Mouse (Mus musculus) left cerebral cortex, adult 18-20 months (tissue): ENCODE data around the gene Nedd4. TPM values are rescaled to one million over a fixed set of nuclear protein-coding genes. Genes with fewer than 3 reads are reported as not detected.

ENCODE experiments used
- DNase-seq, 2 experiments: peaks; one replicate each; pipeline ENCODE4 v3.0.0; 2021 to 2022; ENCODE audit warnings: low spot score in 2 of 2, mixed read lengths in 1 of 2
- total RNA-seq, 2 experiments: library from RNA; stranded (reverse); gene quantifications; 2 replicates each; pipeline ENCODE4 v1.2.3; 2021

Nedd4 gene
- total RNA-seq, 2 experiments from 2014 or later: 289 to 298 TPM

DNA sequence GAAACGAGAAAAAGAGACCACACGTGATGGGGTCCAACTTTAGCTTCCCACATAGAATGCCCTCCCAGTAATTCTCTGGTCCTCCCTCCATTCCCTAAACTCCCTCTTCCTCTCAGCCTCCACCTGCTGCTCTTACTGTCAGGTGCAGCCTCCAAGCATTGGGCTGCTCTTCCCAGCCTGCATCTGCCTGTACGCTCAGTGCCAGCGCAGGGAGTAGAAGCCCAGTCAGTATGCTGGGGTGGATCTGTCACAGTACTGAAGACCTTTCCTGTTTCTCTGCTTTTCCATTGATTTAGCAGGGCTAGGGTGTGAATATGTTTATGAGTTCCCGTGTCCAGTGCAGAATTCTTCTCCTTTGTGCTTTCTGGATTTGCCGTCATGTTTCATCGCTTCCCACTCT is 54.1 kb downstream of the Nedd4 start:
- no peak for DNase-seq

DNA sequence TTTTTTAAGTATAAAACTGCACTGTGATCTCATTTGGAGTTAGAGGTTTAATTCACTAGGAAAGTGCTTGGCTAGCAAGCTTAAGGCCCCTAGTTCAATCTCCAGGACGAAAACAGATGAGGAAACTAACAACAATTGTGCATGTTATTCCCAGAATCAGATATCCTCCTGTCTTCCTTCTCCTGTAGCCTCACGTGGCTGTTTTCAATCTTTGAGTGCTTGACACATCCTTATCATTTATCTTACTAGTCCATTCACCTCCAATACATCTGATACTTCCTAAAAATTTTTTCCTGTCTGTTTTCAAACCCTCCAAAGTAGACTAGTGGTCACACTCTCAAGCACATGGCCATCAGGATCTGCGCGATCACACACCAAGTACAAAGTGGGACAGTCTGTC is 57.0 kb downstream of the Nedd4 start:
- DNase-seq: no peak

DNA sequence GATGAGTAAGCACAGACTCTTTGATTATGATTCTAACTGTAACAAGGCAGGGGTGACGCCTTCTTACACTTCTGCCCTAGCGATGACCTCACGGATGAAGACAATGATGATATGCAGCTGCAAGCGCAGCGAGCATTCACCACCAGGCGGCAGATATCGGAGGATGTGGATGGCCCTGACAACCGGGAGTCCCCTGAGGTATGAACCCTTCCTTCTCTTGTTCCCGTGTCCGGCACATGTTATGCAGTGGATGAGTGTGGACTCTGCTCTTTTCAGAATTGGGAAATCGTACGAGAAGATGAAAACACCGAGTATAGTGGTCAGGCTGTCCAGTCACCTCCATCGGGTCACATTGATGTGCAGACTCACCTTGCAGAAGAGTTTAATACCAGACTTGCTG is 59.1 kb downstream of the Nedd4 start:
- no peak for DNase-seq

DNA sequence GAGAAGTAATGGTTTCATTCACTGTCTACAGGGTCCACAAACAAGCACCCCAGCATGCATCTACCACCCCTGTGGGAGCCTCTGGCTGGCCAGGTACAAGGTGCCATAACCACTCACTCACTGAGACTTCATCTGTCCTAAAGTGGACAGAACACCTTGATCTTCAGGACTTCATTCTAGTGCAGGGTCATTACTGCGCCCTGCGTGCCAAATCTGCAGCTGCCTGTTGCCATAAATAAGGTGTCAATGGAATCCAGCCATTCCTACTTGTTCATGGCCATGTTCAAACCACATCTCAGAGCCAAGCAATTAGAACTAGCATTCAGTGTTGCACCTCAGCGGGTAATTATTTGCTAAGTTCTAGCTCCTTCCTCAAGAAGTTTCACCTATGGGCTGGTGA is 60.5 kb downstream of the Nedd4 start:
- DNase-seq: no peak

DNA sequence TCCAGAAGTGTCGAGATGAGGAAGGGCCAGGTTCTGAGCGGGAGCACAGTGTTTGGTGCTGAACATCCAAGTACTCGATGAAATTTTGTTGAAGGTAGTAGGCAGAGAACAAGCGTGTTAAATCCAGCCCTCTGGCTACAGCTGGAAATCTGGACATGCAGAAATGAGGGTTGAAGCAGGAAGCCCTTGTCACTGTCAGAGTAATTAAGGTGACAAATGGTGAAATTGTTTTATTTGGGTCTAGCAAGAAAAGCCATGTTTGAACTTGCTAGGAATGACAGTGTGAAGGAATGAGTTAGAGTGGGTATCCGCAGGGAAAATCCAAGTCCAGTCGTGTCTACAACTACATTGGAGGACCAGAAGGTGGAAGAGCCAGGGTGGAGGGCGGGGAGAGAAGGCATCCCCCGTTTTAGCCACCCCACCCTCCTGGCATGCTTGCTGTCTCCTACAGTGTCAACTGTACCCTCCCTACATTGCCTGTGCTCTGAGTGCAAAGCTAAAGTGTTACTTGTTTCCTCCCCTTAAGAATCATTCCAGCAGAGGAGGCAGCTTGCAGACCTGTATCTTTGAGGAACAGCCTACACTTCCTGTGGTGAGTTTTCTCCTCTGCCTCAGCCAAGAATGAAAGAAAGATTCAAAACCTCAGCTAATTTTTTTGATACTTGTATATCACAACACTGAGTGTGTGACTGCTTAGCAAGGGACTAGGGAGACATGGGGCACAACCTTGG is 62.5 kb downstream of the Nedd4 start:
- DNase-seq: no peak

DNA sequence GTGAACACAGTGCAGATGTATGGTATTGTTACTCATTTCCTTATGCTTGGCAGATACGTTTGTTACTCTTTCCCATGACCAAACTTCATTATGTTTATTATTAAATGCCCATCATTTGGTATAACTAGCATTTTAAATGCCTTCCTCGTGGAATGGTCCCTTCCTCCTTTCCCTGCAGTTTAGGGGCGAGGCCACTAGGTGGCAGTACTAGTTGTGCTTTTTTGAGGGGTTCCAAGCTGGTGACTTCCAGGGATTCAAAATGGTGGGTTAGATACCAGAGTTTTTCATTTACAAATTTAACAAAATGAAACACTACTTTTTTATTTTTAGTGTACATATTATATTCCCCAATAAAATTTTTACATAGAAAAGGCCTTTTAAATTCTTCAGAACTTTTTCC is 71.8 kb downstream of the Nedd4 start:
- DNase-seq: peak; percentile 52 to 69

DNA sequence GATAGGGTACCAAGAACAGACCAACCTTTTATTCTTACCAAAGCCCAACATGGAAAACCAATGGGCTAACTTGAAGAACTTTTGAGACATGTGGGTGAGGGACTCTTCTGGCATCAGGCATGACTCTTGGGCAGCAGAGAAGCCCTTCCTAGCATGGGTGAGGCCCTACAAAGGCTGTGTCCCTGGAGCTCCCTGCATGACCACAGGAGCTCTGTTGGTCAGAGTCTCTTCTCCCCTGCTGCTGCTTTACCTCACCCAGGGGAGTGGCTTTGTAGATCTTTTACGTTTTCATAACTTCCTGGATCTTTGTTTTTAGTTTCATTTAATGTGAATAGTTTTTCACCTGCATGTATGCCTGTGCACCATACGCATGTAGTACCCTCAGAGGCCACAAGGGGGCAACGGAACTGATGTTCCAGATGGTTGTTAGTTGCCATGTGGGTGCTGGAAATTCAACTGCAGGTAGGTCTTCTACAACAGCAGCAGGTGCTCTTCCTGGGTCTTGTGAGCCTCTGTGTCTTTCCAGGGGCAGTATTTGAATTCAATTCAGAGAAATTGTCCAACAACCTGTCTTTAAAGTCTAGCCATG is 73.8 kb downstream of the Nedd4 start:
- DNase-seq: peak in 1 of 2 experiments; percentile 36

DNA sequence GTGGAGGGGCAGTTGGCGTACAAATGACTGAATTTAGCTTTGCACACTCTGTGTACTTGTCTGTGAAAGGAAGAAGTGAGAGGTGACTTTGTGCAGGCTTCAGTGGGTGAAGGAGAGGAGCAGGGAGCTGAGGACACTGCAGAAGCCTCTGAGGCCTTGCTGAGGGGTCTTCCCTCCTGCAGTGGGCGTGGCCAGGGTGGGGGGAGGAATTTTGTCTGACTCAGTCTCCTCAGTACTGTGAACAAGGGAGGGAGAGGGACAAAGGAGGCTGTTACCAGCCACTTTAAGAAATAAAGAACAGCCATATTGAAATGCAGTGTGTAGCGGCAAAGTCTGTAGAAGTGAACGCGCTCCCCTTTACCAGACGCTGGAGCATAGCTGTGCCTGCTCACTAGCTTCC is 79.1 kb downstream of the Nedd4 start:
- DNase-seq: no peak

DNA sequence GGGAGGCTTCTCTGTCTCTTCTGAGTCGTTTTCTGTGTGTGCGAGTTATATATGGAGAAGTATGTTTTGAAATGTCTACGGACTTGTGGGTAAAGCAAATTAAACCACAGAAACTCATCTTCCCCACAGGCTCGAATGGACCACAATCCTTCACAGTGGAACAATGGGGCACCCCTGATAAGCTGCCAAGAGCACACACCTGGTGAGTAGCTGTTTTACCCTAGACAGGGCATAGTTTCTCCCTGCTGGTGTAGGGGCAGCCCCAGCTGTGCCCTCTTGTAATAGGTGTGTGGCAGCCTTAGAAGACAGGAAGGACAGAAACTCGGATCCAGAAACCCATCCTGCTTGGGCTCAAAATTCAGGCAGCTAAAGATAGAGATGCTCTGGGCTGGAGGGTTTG is 84.1 kb downstream of the Nedd4 start:
- no peak for DNase-seq

DNA sequence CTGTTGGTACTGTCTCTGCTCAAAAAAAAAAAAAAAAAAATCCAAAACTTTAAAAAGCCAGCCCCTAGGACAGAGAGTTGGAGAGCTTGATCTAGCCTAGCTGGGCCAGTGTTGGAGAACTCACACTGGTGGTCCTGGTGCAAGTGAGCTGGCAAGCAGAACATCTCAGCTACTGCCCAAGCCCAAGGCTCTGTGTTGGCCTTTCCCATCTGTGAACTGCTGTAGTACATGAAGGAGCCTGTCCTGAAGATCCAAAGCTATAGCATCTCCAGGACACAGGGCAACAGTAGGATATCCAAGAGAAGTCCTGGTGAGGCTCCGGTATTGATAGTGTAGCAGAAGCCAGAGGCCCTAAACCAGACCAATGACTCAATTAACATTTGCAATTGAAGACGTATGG is 88.1 kb downstream of the Nedd4 start:
- DNase-seq: no peak

DNA sequence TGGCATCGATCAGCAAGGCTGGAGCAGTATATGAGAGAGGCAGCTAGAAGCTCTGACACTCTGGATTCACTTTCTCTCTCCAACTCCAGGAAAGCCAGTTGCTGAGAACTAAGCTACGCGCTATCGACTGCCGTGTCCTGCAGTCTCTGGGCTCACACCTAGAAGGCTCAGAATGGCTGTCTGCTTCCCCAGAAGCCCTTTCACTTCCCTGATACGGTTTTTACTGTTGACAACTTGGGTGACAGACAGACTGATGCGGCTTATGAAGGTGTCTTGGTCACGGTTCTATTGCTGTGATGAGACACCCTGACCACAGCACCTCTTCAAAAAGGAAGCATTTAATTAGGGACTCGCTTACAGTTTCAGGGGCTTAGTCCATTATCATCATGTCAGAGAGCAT is 90.5 kb downstream of the Nedd4 start:
- DNase-seq: no peak

DNA sequence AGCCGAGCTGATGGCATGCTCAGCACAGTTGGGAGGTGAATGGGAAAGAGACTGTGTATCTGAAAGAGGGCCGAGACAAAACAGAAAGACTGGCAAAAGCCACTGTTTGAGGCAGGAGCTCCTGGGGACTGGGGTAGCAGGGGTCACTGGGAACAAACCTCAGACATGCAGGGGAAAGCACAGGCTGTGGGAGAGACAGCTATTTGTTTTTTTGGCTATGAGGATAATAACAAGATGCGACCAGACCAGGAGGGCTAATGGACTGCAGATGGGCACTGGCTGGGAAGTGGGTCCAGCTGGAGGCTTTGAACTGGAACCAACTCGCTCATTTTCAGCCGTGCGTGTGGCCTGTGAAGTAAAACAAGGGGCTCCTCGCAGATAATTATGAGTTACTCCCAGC is 91.6 kb downstream of the Nedd4 start:
- no peak for DNase-seq

DNA sequence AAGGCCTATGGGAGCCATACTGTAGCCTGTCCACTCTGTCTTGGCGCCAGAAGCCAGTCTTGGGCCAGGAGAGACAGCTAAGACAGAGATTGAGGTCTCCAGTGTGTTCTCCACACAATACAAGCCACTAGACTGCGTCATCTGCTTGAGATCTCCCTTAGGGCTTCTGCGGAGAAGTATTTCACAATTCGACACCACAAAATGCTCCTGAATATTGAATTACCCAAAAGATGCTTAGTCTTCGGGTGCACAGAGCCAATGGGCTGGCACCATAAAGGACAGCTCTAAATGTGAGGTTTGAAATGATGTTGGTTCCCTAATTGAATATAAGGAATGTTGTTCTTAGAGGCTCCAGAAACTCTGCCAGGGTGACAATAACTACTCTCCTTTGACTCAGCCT is 95.0 kb downstream of the Nedd4 start:
- no peak for DNase-seq

DNA sequence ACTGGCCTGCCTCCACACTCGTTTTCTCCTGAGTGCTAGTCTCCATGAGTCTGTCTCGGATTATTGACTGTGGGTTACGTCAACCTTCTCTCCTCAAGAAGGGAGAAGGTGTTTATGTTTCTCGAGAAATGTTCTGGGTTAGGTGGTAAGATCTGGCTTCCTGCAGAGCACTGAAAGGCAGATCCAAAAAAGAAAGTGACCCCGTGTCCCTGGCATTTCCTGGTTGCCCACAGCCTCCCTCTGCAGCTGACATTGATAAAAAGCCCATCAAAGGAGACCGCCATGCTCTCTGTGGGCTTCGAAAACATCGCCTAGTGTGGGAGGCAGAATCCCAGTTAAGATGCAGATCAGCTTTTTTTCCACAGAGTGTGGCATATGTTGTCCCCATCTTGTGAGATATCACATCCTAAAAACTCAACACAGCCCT is 96.6 kb downstream of the Nedd4 start:
- peak; percentile 17 to 52 for DNase-seq

DNA sequence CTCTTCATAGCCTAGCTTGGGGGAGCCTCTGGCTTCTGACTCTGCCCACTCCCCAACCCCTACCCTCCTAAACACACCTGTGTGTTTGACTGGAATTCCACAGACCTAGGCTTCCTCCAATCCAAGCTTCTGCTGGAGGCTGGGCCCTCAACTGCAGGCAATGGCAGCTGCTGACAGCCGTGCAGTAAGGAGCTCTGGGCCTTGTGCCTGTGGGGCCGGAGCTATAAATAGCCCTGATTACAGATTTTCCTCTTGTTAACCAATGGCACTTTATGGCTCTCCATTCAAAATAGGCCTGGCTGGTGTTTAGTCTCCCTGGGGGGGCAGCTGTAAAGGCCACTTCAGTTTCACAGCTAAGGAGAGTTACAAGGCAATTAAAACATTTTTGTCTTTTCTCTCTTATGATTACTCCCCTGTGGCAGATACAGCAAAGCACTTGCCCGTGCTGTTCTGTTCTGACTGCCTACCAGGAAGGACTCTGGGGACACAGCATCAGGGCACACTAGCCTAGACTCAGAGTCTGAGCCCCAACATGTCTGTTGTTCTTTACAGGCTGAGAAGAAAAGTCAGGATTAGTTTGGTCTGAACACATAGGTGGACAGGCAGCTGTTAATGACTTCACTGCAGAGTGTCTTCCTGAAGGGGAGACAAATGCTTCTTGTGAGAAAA is 101.0 kb downstream of the Nedd4 start:
- DNase-seq: no peak

DNA sequence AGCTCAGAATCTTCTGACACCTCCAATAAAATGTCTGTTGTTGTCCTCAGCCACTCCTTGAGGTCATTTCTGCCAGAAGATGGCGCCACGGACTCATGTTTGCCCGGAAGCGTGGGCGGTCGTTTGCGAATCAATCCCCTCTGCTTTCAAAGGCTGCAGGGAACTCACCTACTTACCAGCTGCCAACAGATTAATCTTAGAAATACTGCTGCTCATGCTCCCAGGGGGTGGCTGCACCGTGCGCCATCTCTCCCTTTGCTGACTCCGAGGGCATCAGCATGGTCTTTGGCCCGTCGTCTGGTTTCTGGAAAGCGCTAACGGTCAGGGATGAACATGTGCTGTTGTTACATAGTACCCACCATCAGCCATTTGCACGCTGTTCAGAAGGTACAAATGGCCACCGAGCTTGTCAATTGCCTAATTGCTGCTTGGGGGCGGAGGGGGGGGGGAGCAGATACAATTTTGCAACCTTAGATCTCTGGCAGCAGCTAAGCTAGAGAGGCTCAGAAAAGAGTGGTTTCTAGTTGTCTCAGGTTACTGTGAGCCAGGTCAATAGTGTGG is 104.7 kb downstream of the Nedd4 start:
- peak; percentile 93 to 95 for DNase-seq

DNA sequence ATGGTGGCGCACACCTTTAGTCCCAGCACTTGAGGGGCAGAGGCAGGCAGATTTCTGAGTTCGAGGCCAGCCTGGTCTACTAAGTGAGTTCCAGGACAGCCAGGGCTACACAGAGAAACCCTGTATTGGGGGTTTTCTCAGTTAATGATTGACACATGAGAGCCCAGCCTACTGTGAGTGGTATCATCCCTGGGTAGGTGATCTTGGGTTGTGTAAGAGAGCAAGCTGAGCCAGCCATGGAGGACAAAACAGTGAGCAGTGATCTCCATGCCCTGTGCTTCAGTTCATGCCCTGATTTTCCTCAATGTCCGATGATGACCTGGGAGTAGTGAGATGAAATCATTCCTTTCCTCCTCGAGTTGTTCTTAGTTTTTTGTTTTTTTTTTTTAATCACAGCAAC is 112.9 kb downstream of the Nedd4 start:
- no peak for DNase-seq

DNA sequence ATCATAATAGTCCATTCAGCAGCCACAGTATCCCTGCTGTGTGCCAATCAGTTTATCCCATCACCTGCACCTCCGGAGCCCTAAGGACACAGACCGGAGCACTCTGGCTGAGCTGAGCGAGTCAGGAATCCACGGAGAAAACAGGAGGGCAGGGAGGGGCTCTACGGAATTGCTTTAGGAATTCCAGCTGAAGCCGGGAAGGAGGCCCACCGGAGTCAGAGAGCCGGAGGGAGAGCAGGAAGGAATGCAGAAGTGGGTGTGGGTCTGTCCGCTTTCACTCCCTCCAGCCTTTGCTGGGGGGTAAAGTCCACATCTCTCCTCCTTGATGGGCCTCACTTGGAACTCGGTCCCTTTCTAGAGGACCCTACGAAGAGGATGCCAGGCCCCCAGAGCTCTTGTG is 116.9 kb downstream of the Nedd4 start:
- no peak for DNase-seq

DNA sequence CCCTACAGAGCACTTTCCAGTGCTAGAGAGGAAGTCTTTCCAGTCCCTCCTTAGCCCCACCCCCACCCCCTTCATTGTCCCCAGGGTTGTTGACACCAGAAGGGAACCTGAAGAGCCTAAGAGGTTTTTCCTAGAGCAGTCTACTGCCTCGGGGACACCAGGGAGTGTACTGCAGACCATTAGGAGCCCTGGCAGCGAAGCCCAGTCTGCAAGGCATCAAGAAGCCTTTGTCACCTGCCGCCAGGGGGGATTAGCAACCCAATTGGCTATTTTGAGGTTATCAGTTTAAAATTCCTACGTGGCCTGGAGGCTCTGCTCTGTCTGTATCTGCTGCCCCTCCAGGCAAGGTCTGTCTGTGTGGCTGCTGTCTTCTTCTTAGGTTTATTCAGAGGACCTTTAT is 117.6 kb downstream of the Nedd4 start:
- DNase-seq: no peak

DNA sequence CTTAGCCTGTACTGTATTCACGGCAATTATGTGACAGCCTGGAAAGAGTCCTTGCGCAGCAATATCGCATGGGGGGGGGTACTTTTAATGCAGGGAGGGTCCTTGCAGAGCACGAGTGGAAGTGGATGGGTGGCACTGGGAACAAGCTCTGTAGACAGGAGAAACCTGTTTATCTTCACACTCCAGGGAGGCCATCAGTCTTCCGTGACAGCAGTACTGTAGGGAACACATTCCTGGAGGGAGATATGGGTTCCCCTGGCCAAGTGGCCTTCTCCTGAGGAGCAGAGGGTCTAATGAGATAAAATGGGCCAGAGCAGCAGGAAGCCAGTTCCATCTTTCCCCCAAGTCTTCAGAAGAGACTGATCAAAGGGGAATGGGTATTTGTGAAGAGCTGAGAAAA is 118.5 kb downstream of the Nedd4 start:
- DNase-seq: no peak

DNA sequence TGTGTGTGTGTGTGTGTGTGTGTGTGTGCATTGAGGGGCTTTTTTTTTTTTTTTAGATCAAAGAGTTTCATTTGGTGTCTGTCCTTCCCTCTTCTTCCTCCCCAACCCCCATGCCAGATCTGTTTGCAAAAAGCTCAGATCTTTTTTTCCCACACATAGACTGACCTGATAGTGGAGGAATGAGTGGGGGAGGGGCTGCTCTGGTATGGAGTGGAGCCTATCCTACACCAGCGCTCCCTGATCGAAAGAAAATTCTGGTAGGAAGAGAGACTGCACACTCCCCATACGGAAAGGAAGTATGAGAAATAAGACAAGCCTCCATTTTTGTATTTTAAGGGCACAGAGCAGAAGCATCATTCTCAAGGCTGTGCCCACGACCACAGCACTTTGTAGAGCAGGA is 119.3 kb downstream of the Nedd4 start:
- DNase-seq: no peak

DNA sequence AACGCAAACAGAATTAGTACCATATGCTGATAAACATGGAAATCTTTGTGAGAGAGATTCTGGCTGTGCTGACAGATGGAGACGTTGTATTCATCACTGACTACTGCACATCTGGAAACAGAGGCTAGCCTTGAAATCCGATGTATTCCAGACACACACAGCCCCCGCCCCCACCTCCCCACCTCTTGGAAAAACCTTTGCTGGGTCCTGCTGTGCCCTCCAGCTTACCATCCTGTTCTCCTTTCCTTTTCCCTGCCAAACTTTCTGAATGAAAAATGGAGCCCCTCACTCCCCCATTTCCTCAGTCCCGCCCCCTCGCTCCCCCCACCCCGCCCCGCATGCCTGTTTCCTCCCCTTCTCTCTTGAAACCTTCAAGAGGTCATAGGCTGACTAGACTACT is 120.0 kb downstream of the Nedd4 start:
- no peak for DNase-seq
